Mouse (Mus musculus) G1E (cell line): Measurements from ENCODE around the gene Mmachc.

Experiments used
- CTCF ChIP-seq: IDR thresholded peaks from 2 replicates; pipeline ENCODE4 v1.5.1; 2012; ENCODE audit warnings: low read depth, low read length, inconsistent platforms, mixed read lengths
- GATA1 ChIP-seq: IDR thresholded peaks from 2 replicates; pipeline ENCODE4 v1.6.1; 2012; ENCODE audit warnings: borderline replicate concordance, low read length, inconsistent platforms, mixed read lengths
- GATA2 ChIP-seq: IDR thresholded peaks from 2 replicates; pipeline ENCODE4 v1.6.1; 2012; ENCODE audit warnings: low read depth, low read length, inconsistent platforms, borderline replicate concordance
- TAL1 ChIP-seq: conservative IDR thresholded peaks from 2 replicates; pipeline ENCODE4 v1.6.1; 2012; ENCODE audit warnings: low read depth, low read length, inconsistent platforms, mixed read lengths

DNA sequence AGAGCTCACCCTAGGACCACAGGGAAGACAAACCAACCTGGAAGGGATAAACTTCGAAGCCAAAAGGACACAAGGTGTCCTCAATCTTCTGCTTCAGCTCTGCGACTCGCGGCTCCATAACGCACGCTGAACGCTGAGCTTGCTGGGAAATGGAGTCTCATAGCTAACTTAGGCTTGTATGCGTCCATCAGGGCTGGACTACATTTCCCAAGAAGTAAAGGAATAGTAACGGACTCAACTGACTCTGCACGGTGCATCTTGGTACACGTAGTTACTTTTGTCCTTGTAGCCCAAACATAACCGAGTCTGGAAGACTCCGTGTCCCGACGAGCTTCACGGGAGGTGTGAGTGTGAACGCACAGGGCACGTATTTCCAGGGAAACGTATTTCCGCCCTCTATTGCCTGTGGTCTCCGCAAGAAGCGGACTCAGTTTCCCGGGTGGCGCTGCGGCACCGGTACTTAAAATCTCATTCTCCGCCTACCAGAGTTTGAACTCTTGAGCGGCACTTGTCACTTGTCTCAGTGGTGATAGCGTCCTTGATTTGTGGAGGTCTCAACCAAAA lies at the start of gene Mmachc, which contains the start of gene Ccdc163:
- no peak for TF ChIP-seq CTCF
- no peak for TF ChIP-seq GATA1
- TF ChIP-seq TAL1, result no peak
- no peak for TF ChIP-seq GATA2
